Mouse (Mus musculus): ENCODE measurements around the gene Wdr76. TPM values are rescaled to one million over a fixed set of nuclear protein-coding genes. Genes with fewer than 3 reads are reported as not detected.

Gene Wdr76
- polyA plus RNA-seq, 1 experiment = 1.2 TPM

GRCm38 (mm10) chr2:121544829-121545228 is 38.3 kb downstream of the Wdr76 start:
- TF ChIP-seq GATA1 (IDR thresholded peaks at IDR 0.05; ENCODE audit: low read length) = no peak

GRCm38 (mm10) chr2:121549630-121550029 is 43.1 kb downstream of the Wdr76 start:
- TF ChIP-seq GATA1 (IDR thresholded peaks at IDR 0.05; ENCODE audit: low read length) = no peak

DNA sequence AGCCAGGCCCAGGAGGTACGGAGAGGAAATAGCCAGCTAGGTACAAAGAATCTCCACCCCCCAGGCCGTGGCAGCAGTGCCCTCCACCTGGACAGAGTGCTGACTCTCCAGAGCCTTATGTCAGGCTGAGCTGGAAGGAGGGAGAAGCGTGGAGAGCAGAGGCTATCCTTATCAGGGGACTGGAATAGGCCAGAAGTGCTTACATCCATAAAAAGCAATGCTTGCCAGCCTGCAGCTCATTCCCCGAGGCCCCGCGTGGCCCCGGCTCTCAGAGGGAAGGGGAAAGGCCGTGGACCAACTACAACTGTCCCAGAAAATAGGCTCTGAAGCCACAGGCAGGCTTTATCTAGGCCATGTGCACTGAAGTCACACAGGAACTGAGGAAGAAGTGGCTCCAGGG is 44.7 kb downstream of the Wdr76 start:
- TF ChIP-seq GATA1 (IDR thresholded peaks at IDR 0.05; ENCODE audit: low read length) = no peak

DNA sequence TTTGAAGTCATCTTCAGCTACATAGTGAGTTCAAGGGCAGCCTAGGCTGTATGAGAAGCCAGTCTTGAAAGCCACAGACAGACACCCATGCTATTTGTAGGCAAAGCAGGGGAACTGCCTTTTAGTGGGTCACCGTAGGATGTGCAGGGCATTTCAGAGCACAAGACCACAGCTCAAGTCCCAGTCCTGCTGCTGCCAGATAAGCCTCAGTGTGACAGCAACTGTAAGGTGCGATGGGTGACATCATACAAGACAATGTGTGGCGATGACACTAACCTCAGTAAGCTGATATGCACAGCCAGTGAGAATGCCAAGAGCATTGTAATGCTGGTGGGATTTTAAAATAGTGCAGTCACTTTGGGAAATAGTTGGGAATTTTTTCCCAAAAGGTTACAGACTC is 56.6 kb downstream of the Wdr76 start:
- no peak for TF ChIP-seq GATA1 (IDR thresholded peaks at IDR 0.05; ENCODE audit: low read length)

GRCm38 (mm10) chr2:121565911-121566310 is 59.4 kb downstream of the Wdr76 start:
- no peak for TF ChIP-seq GATA1 (IDR thresholded peaks at IDR 0.05; ENCODE audit: low read length)

DNA sequence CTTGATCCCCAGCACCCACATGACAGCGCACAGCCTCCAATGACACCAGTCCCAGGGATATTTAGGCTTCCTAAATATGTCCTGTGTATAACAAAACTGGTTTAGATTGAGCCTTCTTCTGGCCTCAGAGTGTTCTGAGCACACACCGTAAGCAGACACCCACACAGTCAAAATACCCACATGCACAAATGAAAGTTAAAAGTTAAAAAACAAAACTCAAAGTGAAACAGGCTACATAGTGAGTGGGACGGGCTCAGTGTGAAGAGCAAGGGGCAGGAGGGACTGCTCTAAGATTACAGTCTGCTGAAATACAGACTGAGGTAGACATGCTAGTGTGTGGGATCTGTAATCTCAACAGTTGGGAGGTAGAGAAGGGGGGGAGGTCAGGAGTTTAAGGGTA is 63.5 kb downstream of the Wdr76 start:
- TF ChIP-seq GATA1 (IDR thresholded peaks at IDR 0.05; ENCODE audit: low read length) = no peak

DNA sequence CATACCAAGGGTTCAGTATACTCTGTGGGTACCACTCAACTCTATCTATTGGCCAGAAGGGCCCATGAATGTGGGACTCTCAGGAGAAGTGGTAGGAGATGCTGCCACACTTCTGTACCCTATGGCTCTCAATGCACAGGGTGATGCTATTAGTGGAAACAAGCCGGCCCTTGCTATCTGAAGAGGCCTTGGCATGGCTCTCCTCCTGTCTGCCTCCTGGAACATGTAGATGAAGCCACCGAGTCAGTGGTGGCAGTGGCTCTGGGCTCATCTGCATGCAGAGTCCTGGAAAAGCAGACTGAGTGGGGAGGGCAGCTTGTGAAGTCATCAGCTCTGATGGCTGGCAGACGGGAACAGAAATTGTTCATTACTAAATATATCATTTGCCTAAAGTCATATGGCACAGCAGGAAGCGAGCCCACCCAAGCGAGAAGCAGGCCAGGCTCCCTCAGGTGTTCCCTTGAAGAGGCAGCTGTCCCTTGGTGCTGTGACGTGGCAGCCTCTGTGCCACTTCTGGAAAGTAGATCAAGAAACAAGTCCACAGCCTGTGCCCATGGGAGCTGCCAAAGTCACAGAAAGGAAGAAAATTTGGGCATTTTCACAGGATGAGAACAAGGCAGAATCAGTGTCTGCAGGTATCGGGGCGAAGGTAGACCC is 64.6 kb downstream of the Wdr76 start:
- TF ChIP-seq GATA1 (IDR thresholded peaks at IDR 0.05; ENCODE audit: low read length) = no peak

DNA sequence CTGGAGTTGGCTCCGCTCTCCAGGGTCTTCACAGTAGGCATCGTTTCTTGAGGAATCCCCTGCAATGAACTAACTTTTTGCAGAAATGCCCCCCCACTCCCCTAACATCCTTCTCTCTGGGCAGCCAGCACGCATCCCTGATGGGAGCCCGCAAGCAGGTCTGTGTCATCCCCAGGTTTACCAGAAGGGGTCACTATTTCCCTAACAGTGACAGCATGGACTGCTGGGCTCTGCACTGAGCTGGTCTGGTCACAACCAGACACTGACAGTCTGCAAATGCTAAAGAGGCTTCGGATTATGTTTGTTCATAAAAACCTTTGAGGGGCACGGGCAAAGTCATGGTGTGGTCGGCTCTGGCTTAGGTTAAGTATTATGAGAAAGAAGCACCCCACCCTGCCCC is 65.3 kb downstream of the Wdr76 start:
- TF ChIP-seq GATA1 (IDR thresholded peaks at IDR 0.05; ENCODE audit: low read length) = no peak

DNA sequence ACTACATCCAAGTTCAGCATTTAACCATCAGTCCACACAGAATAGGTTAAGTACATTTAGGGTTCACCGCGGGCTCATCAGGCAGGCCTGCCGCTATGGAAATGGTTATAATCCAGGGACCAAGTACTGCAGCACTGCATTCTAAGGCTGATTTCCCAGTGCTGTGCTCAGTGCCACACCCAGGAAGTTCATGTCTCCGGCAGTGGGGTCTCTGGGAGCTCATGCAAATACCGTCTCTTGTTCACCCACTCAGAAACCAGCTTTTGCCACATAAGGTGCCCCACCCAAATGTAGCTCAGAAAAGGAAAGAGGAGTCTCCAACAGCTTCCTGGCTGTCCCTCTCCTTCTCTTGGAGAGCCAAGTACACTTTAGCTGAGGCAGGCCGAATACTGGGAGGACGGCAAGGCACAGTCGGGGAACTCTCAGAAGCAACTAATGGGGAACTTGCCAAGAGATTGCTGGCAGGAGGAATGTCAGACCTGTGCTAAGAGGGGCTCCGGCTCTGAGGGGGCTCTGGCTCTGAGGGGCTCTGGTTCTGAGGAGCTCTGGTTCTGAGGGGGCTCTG is 67.6 kb downstream of the Wdr76 start:
- no peak for TF ChIP-seq GATA1 (IDR thresholded peaks at IDR 0.05; ENCODE audit: low read length)

- TF ChIP-seq GATA1 (IDR thresholded peaks at IDR 0.05; ENCODE audit: low read length) = no peak
Measured at GRCm38 (mm10) chr2:121575741-121576201, 69.2 kb downstream of the Wdr76 start.

GRCm38 (mm10) chr2:121582809-121583376 is 76.4 kb downstream of the Wdr76 start:
- TF ChIP-seq GATA1 (IDR thresholded peaks at IDR 0.05; ENCODE audit: low read length) = no peak

DNA sequence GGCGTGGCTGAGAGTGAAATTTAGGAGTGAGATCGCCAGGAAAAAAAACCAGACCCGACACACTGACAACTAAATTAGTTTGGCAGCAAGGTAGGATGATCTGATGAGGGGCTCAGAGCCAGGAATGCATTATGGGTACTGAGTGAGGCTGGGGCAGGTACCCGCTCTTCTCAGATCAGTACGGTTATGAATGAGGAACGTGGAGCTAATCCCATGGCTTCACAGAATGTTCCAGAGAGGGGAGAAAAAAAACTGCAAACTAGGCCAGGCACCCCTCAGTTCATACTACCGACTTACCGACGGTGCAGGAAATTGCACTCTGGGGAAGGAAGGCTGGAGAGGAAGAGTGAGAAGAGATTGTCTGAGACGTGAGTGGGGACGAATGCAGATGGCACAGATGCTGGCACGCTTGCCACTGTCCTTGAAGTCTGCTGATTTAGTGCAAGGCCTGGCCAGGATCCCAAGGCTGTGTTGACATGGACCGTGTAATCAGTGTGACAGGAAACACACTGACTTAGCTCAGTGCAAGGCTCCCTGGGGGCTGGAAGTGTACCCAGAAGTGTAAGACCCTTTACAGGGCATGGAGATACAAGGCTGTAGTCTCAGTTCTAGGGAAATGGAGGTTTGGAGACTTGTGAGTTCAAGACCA is 77.1 kb downstream of the Wdr76 start:
- no peak for TF ChIP-seq GATA1 (IDR thresholded peaks at IDR 0.05; ENCODE audit: low read length)

DNA sequence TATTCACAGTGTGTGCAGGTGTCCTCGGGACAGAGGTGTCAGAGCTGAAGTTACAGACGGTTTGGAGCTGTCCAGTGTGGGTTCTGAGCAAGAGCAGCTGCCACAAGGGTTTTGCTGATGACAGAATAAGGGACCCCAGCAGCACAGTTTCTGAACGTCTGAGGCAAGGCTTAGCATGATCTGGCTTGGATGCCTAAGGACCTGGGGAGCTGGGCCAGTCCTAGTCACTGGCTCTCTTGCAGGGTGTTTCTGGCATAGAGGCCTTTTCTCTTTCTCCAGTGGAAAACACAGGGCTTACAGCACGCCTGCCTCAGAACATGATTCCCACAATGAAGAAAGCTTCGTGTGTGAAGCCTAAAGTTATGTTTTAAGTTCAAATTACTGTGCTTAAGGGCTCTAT is 78.2 kb downstream of the Wdr76 start:
- no peak for TF ChIP-seq GATA1 (IDR thresholded peaks at IDR 0.05; ENCODE audit: low read length)

DNA sequence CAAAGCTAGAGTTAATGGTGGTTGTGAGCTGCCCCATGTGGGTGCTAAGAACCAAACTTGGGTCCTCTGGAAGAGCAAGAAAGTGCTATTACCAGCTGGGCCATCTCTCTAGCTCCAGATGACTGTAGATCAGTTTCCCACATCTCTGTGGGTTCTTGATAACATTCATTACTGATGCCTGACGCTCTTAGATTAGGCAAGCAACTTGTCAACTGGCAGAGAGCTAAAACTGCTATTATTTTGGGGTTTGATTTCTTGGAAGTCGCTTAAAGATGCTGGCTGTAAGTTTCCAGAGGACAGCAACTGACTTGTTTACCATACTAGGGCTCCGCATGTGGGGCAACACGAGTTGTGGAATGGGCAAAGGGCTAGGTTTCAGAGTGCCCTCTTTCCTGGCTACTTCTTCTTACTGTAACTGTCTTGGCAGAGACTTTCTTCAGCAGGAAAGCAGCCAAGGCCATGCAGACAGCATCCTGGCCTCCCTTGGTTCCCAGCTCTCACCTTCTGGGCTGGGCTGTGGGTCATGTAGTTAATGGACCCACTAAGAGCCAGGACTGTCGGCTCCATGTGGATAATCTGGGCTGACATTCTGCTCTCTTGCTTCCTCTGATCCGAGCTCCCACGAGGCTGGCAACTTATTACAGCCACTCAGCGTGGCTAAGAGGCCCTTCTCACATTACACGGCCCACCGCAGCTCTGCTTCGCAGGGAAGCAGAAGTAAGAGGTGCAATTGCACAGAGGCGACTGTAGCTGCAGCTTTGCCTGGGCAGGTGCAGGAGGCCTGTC is 81.2 kb downstream of the Wdr76 start:
- TF ChIP-seq GATA1 (IDR thresholded peaks at IDR 0.05; ENCODE audit: low read length) = peak; percentile 88

DNA sequence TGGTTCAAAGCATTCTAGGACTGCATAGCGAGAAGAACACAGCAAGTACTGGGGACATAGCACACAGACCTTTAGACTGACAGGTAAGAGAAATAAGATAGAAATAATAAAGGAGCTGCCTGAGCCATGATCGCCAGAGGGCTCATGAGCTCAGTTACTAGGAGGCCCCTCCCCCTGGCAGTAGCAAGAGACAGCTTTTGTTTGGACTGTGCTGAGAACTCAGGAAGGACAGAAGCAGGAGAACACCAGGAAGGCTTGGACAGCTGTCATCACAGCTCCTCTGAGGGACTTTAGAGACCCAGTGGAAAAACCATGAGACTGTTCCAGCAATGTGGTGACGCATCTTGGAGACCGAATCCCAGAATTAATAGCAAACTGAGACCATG is 81.8 kb downstream of the Wdr76 start:
- TF ChIP-seq GATA1 (IDR thresholded peaks at IDR 0.05; ENCODE audit: low read length) = no peak

DNA sequence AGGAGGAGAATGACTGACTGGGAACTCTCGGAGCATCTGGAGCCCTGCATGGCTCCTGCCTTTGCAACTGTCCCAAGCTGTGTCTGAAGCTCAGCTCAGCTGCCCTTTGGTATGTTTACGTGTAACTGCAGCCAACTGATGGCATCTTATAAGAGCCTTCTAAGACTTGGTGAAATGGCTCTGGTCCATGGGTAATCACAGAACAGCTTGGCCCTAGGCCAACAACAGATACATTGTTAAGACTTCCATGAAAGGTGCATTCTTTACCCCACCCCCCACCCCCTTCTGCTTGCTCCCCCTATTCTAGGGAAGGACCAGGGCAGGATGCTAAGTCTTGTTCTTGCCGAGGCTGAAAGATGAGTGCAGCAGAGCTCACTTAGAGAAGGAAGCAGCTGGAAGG is 87.6 kb downstream of the Wdr76 start:
- TF ChIP-seq GATA1 (IDR thresholded peaks at IDR 0.05; ENCODE audit: low read length) = no peak

Other genes starting within 250 kb of the Wdr76 start
- 19.4 and 21.1 TPM in 2 replicates for gene Trp53bp1, start 235.3 kb upstream of the Wdr76 start, polyA plus RNA-seq (2012)
- 16.2 and 20.0 TPM in 2 replicates for gene Map1a, start 217.1 kb upstream of the Wdr76 start, polyA plus RNA-seq (2012)
- gene Ppip5k1, start 151.3 kb upstream of the Wdr76 start, polyA plus RNA-seq (2012) = 3.4 and 3.7 TPM in 2 replicates
- not detected in 2 replicates for gene Ckmt1, start 149.0 kb upstream of the Wdr76 start, polyA plus RNA-seq (2012)
- not detected in 2 replicates for gene Strc, start 119.6 kb upstream of the Wdr76 start, polyA plus RNA-seq (2012)
- 564 and 628 TPM in 2 replicates for gene Pdia3, start 92.9 kb upstream of the Wdr76 start, polyA plus RNA-seq (2012)
- 0.13 and 0.21 TPM in 2 replicates for gene Catsper2, start 92.9 kb upstream of the Wdr76 start, polyA plus RNA-seq (2012)
- not detected in 2 replicates for gene Ell3, start 62.4 kb upstream of the Wdr76 start, polyA plus RNA-seq (2012)
- gene Serf2, start 57.5 kb upstream of the Wdr76 start, polyA plus RNA-seq (2012) = 285 and 304 TPM in 2 replicates
- 176 and 206 TPM in 2 replicates for gene Hypk, start 53.4 kb upstream of the Wdr76 start, polyA plus RNA-seq (2012)
- gene Serinc4, start 49.9 kb upstream of the Wdr76 start, polyA plus RNA-seq (2012) = not detected in 2 replicates
- gene Mfap1b, start 32.7 kb upstream of the Wdr76 start, polyA plus RNA-seq (2012) = 1.7 and 2.7 TPM in 2 replicates
- 3.9 and 6.2 TPM in 2 replicates for gene Mfap1a, start 58 bp upstream of the Wdr76 start, polyA plus RNA-seq (2012)